Mouse (Mus musculus): ENCODE results near the gene Slc28a3. TPM values are rescaled to one million over a fixed set of nuclear protein-coding genes. Genes with fewer than 3 reads are reported as not detected.

Gene Slc28a3
- polyA plus RNA-seq, 1 experiment from 2014 or later: not detected

GRCm38 (mm10) chr13:58547570-58547969 lies 63.1 kb downstream of the Slc28a3 start:
- Histone ChIP-seq H3K4me3 (ENCODE audit: low read depth, low read length) (no peak overlapping the region), H3K9ac (replicated peaks; ENCODE audit: low read depth, low read length) (no peak overlapping the region), H3K4me2 (ENCODE audit: low read depth, low read length) (no peak overlapping the region), H3K36me3 (ENCODE audit: control insufficient read depth, insufficient read depth, low read length) (no peaks in the 10 kb centered on the region), H3K9me3 (ENCODE audit: control insufficient read depth, low read length) (no peaks in the 10 kb centered on the region), H3K27ac (ENCODE audit: low read depth, low read length) (no peak overlapping the region), H3K4me1 (ENCODE audit: control insufficient read depth, insufficient read depth, low read length) (peaks cover 6% of the 10 kb centered on the region; the same call in 1 of the 2 replicates), H3K27me3 (ENCODE audit: control insufficient read depth, insufficient read depth, low read length) (no peaks in the 10 kb centered on the region)
- 13% methylated on average over 7 of the region's 7 CpGs for WGBS
- peak; percentile 78 for ATAC-seq (ENCODE audit: low read depth)

- H3K4me3 ChIP-seq (ENCODE audit: low read depth, low read length): no peak overlapping the region
- no peak overlapping the region for H3K9ac ChIP-seq (replicated peaks; ENCODE audit: low read depth, low read length)
- H3K4me1 ChIP-seq (ENCODE audit: control insufficient read depth, insufficient read depth, low read length): peaks cover 6% of the 10 kb centered on the region; the same call in 1 of the 2 replicates
- no peaks in the 10 kb centered on the region for H3K9me3 ChIP-seq (ENCODE audit: control insufficient read depth, low read length)
- no peak overlapping the region for H3K4me2 ChIP-seq (ENCODE audit: low read depth, low read length)
- 39% methylated on average over 12 of the region's 12 CpGs for WGBS
- ATAC-seq (ENCODE audit: low read depth): peak; percentile 83
- H3K27me3 ChIP-seq (ENCODE audit: control insufficient read depth, insufficient read depth, low read length): no peaks in the 10 kb centered on the region
- no peaks in the 10 kb centered on the region for H3K36me3 ChIP-seq (ENCODE audit: control insufficient read depth, insufficient read depth, low read length)
- no peak overlapping the region for H3K27ac ChIP-seq (ENCODE audit: low read depth, low read length)
Observed at GRCm38 (mm10) chr13:58543688-58544408, 66.8 kb downstream of the Slc28a3 start.

- no peak overlapping the region for H3K9ac ChIP-seq (replicated peaks; ENCODE audit: low read depth, low read length)
- no peaks in the 10 kb centered on the region for H3K36me3 ChIP-seq (ENCODE audit: control insufficient read depth, insufficient read depth, low read length)
- peaks cover 6% of the 10 kb centered on the region; the same call in 1 of the 2 replicates for H3K4me1 ChIP-seq (ENCODE audit: control insufficient read depth, insufficient read depth, low read length)
- H3K27me3 ChIP-seq (ENCODE audit: control insufficient read depth, insufficient read depth, low read length): no peaks in the 10 kb centered on the region
- 46% methylated on average over 7 of the region's 7 CpGs for WGBS
- H3K4me2 ChIP-seq (ENCODE audit: low read depth, low read length): no peak overlapping the region
- H3K27ac ChIP-seq (ENCODE audit: low read depth, low read length): no peak overlapping the region
- no peak overlapping the region for H3K4me3 ChIP-seq (ENCODE audit: low read depth, low read length)
- peak; percentile 60 for ATAC-seq (ENCODE audit: low read depth)
- no peaks in the 10 kb centered on the region for H3K9me3 ChIP-seq (ENCODE audit: control insufficient read depth, low read length)
Observed at GRCm38 (mm10) chr13:58543066-58543465, 67.6 kb downstream of the Slc28a3 start.

DNA sequence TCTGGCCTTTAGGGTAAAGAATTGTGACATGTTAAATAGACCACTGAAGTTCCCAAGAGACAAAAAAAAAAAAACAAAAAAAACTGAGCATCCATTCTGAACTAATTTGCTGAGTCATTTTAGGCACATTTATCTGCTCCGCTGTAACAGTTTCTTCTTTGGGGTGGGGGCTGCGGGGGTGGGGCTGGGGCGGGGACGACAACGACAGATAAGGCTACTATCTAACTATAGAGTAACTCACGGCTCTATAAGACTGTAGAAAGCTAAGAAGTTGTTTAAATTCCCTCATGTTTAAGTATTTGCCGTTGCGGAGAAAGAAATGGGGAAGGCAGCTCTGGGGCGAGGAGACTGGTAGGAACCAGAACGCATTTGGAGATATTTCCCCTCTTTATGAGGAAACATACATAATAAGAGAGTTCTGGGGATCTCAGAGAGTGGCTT lies 68.1 kb downstream of the Slc28a3 start:
- Histone ChIP-seq H3K27me3 (ENCODE audit: control insufficient read depth, insufficient read depth, low read length) (no peaks in the 10 kb centered on the region), H3K9me3 (ENCODE audit: control insufficient read depth, low read length) (no peaks in the 10 kb centered on the region), H3K4me2 (ENCODE audit: low read depth, low read length) (no peak overlapping the region), H3K9ac (replicated peaks; ENCODE audit: low read depth, low read length) (no peak overlapping the region), H3K36me3 (ENCODE audit: control insufficient read depth, insufficient read depth, low read length) (no peaks in the 10 kb centered on the region), H3K27ac (ENCODE audit: low read depth, low read length) (no peak overlapping the region), H3K4me1 (ENCODE audit: control insufficient read depth, insufficient read depth, low read length) (peaks cover 3% of the 10 kb centered on the region; the same call in 1 of the 2 replicates), H3K4me3 (ENCODE audit: low read depth, low read length) (no peak overlapping the region)
- ATAC-seq (ENCODE audit: low read depth): no peak
- 88% methylated on average over 10 of the region's 10 CpGs for WGBS

DNA sequence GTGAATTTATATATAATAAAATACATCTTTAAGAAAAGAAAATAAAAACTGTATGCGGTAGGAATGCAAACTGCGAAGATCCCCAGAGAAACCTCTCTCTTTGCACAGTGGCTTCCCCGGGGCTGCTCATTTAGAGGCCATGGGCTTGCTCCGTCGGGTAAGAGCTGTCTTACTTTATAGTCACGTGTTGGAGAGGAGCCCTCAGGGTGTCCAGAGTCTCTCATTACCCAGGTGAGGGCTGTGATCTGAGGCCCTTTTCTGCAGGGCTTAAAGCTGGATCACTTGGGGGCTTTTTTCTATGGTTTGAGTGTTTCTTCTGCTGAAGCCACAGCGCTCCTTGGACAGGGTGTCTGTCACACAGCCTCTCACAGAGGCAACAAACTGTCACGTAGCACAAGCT lies 68.5 kb downstream of the Slc28a3 start:
- Histone ChIP-seq H3K4me3 (ENCODE audit: low read depth, low read length) (no peak overlapping the region), H3K27me3 (ENCODE audit: control insufficient read depth, insufficient read depth, low read length) (no peaks in the 10 kb centered on the region), H3K9ac (replicated peaks; ENCODE audit: low read depth, low read length) (no peak overlapping the region), H3K4me1 (ENCODE audit: control insufficient read depth, insufficient read depth, low read length) (peaks cover 3% of the 10 kb centered on the region; the same call in 1 of the 2 replicates), H3K27ac (ENCODE audit: low read depth, low read length) (no peak overlapping the region), H3K4me2 (ENCODE audit: low read depth, low read length) (no peak overlapping the region), H3K9me3 (ENCODE audit: control insufficient read depth, low read length) (no peaks in the 10 kb centered on the region), H3K36me3 (ENCODE audit: control insufficient read depth, insufficient read depth, low read length) (no peaks in the 10 kb centered on the region)
- ATAC-seq (ENCODE audit: low read depth): no peak
- WGBS: 76% methylated on average over 8 of the region's 8 CpGs

GRCm38 (mm10) chr13:58541620-58542019 lies 69.1 kb downstream of the Slc28a3 start:
- Histone ChIP-seq H3K4me3 (ENCODE audit: low read depth, low read length) (no peak overlapping the region), H3K9me3 (ENCODE audit: control insufficient read depth, low read length) (no peaks in the 10 kb centered on the region), H3K27ac (ENCODE audit: low read depth, low read length) (no peak overlapping the region), H3K4me2 (ENCODE audit: low read depth, low read length) (no peak overlapping the region), H3K4me1 (ENCODE audit: control insufficient read depth, insufficient read depth, low read length) (peaks cover 3% of the 10 kb centered on the region; the same call in 1 of the 2 replicates), H3K36me3 (ENCODE audit: control insufficient read depth, insufficient read depth, low read length) (no peaks in the 10 kb centered on the region), H3K27me3 (ENCODE audit: control insufficient read depth, insufficient read depth, low read length) (no peaks in the 10 kb centered on the region), H3K9ac (replicated peaks; ENCODE audit: low read depth, low read length) (no peak overlapping the region)
- ATAC-seq (ENCODE audit: low read depth): no peak
- WGBS: 85% methylated on average over 4 of the region's 4 CpGs

GRCm38 (mm10) chr13:58538966-58539365 lies 71.7 kb downstream of the Slc28a3 start:
- Histone ChIP-seq H3K36me3 (ENCODE audit: control insufficient read depth, insufficient read depth, low read length) (no peaks in the 10 kb centered on the region), H3K4me1 (ENCODE audit: control insufficient read depth, insufficient read depth, low read length) (peaks cover 3% of the 10 kb centered on the region; the same call in 1 of the 2 replicates), H3K27me3 (ENCODE audit: control insufficient read depth, insufficient read depth, low read length) (no peaks in the 10 kb centered on the region), H3K4me3 (ENCODE audit: low read depth, low read length) (no peak overlapping the region), H3K27ac (ENCODE audit: low read depth, low read length) (no peak overlapping the region), H3K4me2 (ENCODE audit: low read depth, low read length) (no peak overlapping the region), H3K9me3 (ENCODE audit: control insufficient read depth, low read length) (no peaks in the 10 kb centered on the region), H3K9ac (replicated peaks; ENCODE audit: low read depth, low read length) (no peak overlapping the region)
- 74% methylated on average over 7 of the region's 7 CpGs for WGBS
- no peak for ATAC-seq (ENCODE audit: low read depth)

DNA sequence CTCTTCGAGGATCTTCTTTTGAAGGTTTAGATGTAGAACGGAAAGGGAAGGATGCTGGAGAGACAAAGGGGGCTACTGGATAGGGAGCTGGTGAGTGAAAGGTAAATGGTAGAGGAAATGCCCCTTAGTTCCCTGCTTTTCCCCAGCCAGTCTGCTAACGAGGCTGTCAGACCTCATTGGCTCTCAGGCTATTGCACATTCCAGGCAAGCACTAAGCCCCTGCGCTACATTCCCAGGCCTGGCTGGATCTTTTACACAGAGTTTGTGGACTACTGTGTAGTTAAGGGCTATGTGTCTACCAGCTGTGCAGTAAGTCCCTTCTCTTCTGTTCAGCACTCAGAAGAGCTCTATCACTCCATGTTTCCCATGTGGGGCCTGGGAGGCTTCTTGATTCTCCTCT lies 72.3 kb downstream of the Slc28a3 start:
- 67% methylated on average over 4 of the region's 4 CpGs for WGBS
- H3K4me2 ChIP-seq (ENCODE audit: low read depth, low read length): no peak overlapping the region
- no peak overlapping the region for H3K9ac ChIP-seq (replicated peaks; ENCODE audit: low read depth, low read length)
- no peaks in the 10 kb centered on the region for H3K27me3 ChIP-seq (ENCODE audit: control insufficient read depth, insufficient read depth, low read length)
- no peaks in the 10 kb centered on the region for H3K36me3 ChIP-seq (ENCODE audit: control insufficient read depth, insufficient read depth, low read length)
- H3K9me3 ChIP-seq (ENCODE audit: control insufficient read depth, low read length): no peaks in the 10 kb centered on the region
- ATAC-seq (ENCODE audit: low read depth): no peak
- no peak overlapping the region for H3K4me3 ChIP-seq (ENCODE audit: low read depth, low read length)
- H3K4me1 ChIP-seq (ENCODE audit: control insufficient read depth, insufficient read depth, low read length): peaks cover 1% of the 10 kb centered on the region; the same call in 1 of the 2 replicates
- no peak overlapping the region for H3K27ac ChIP-seq (ENCODE audit: low read depth, low read length)

- H3K9ac ChIP-seq (replicated peaks; ENCODE audit: low read depth, low read length): no peak overlapping the region
- H3K27me3 ChIP-seq (ENCODE audit: control insufficient read depth, insufficient read depth, low read length): no peaks in the 10 kb centered on the region
- H3K4me3 ChIP-seq (ENCODE audit: low read depth, low read length): no peak overlapping the region
- ATAC-seq (ENCODE audit: low read depth): no peak
- H3K4me1 ChIP-seq (ENCODE audit: control insufficient read depth, insufficient read depth, low read length): no peaks in the 10 kb centered on the region
- no peaks in the 10 kb centered on the region for H3K36me3 ChIP-seq (ENCODE audit: control insufficient read depth, insufficient read depth, low read length)
- H3K9me3 ChIP-seq (ENCODE audit: control insufficient read depth, low read length): no peaks in the 10 kb centered on the region
- no peak overlapping the region for H3K4me2 ChIP-seq (ENCODE audit: low read depth, low read length)
- H3K27ac ChIP-seq (ENCODE audit: low read depth, low read length): no peak overlapping the region
- WGBS: 86% methylated on average over 6 of the region's 6 CpGs
Observed at GRCm38 (mm10) chr13:58537916-58538233, 72.8 kb downstream of the Slc28a3 start.

Measured in neural tube, embryonic 14.5 days (tissue).